Mouse (Mus musculus): ENCODE measurements at regions not wholly inside any gene's neighbourhood (a gene's known extent, or its start where the extent isn't known, plus 50 kb on each side); places are given as distances from the start of the nearest gene placed in this dataset.
"Not testable (repeated sequence)": the region's sequence is repeated elsewhere in the genome, so short reads cannot be mapped to it uniquely, and the experiment has no call there.

- DNase-seq (ENCODE audit: low spot score), result no peak
Observed at GRCm38 (mm10) chr4:66691598-66692220, 135.7 kb upstream of the Tlr4 start.

- no peak for DNase-seq (ENCODE audit: low spot score)
Observed at GRCm38 (mm10) chr4:66693982-66694578, 133.3 kb upstream of the Tlr4 start.

GRCm38 (mm10) chr4:66715821-66716760, 111.3 kb upstream of the Tlr4 start:
- no peak for DNase-seq (ENCODE audit: low spot score)

GRCm38 (mm10) chr4:66737407-66737806, 90.0 kb upstream of the Tlr4 start:
- DNase-seq (ENCODE audit: low spot score), result no peak

GRCm38 (mm10) chr4:66743421-66743820, 84.0 kb upstream of the Tlr4 start:
- not testable (repeated sequence) for DNase-seq (ENCODE audit: low spot score)

GRCm38 (mm10) chr4:66768762-66769161, 58.6 kb upstream of the Tlr4 start:
- DNase-seq (ENCODE audit: low spot score), result peak; percentile 22
